Mouse (Mus musculus) gastrocnemius, adult 2 months (tissue): Measurements from ENCODE around the gene Serpina1f. TPM values are rescaled to one million over a fixed set of nuclear protein-coding genes. Genes with fewer than 3 reads are reported as not detected.
"Not testable (repeated sequence)": the region's sequence is repeated elsewhere in the genome, so short reads cannot be mapped to it uniquely, and the experiment has no call there.

Source experiments
- DNase-seq: peaks from one replicate; pipeline ENCODE4 v3.0.0; 2022
- H3K27ac ChIP-seq: fragments of 200-600 bp; 2 replicates; pipeline ENCODE4 v1.8.1; 2022; ENCODE audit warnings: mild to moderate bottlenecking
- H3K4me3 ChIP-seq: fragments of 200-600 bp; 2 replicates; pipeline ENCODE4 v1.8.1; 2022; ENCODE audit warnings: mild to moderate bottlenecking, moderate library complexity
- CTCF ChIP-seq: fragments of 200-600 bp; IDR thresholded peaks from 2 replicates; pipeline ENCODE4 v1.8.1; 2022; ENCODE audit warnings: antibody characterized with exemption, mild to moderate bottlenecking, moderate library complexity
- intact Hi-C: fragments of 180-260 bp; cut with DNase I; formaldehyde crosslinking; loops from one replicate; pipeline ENCODE4 v1.15.1; 2025
- long read RNA-seq, 2 experiments: library from polyadenylated mRNA; stranded (forward); transcript quantifications; one replicate each; pipeline ENCODE4 v2.0.0; 2021
- total RNA-seq, 2 experiments: library from RNA; stranded (reverse); gene quantifications; 2 replicates each; pipeline ENCODE4 v1.2.3; 2021

Serpina1f gene
- not detected for total RNA-seq
- long read RNA-seq, experiment 1: 0 reads
- long read RNA-seq, experiment 2: 0 reads

DNA sequence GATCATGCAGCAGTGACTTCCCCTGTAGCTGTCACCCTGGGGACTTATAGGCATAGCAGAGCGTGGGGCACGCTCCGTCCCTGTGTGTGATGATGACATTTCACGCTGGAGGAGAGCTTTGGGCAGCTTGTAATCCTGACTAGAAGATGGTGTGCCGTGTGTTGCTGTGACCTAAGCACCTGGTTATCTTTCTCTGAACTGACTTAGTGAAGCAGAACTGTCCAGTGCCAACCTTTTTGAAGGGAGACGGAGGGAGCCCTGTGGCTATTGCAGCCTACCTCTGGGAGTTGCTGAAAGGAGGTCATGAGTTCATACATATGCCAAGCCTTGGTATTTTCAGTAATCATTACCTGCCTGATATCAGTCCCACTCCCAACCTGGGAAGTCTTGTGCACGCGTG is at the start of gene Serpina1f:
Serpina1f (minus strand) TSS at position 101 of the 400 bp plus-strand sequence.
- Histone ChIP-seq H3K27ac (no peak within 1 kb of the TSS), H3K4me3 (no peak within 1 kb of the TSS)
- TF ChIP-seq CTCF: no peak
- DNase-seq: no peak
- intact Hi-C loops: no loop called here

GRCm38 (mm10) chr12:103737791-103738580 is 42.7 kb upstream of the Serpina1f start:
- H3K27ac ChIP-seq, H3K4me3 ChIP-seq, DNase-seq, intact Hi-C loops: not testable (repeated sequence)

DNA sequence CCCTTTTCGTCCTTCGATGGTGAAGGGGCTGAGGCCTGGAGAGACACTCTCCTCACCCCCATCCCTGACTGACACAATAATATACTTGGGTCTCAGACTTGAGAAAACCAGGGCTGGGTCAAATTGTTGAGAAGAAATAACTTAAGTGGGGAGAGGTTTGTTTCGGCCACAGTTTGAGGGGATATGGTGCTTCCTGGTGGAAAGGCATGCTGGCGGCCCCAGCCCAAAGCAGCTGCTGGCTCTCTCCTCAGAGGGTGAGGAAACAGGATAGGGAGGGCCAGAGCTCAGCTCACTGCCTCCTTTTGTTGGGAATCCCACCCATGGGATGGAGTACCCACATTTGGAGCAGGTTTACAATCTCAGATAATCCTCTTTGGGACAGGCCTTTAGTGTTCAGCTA is 40.2 kb upstream of the Serpina1f start:
- DNase-seq: not testable (repeated sequence)

DNA sequence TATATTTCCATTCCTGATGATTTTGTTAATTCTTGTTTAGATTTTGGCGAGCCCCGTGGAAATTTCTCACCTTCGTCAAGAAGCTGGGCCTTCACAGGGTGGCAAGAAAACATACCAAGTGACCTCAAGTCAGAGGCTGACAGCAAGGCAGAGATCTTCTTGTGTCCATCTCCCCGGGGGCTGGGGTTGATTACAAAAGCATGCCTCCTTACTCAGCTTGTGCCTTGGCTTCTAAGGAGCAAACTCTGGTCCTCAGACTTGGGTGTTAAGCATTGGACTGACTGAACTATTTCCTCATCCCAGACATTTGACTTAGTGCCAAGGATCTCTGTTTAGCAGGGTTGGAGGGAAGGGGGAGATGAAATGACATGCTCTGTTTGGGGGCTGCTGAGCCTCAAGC is 39.8 kb upstream of the Serpina1f start:
- H3K27ac ChIP-seq, intact Hi-C loops, DNase-seq, H3K4me3 ChIP-seq: not testable (repeated sequence)

More for the DNA sequence above, 40.2 kb upstream of the Serpina1f start:
- H3K4me3 ChIP-seq, intact Hi-C loops, H3K27ac ChIP-seq: not testable (repeated sequence)

GRCm38 (mm10) chr12:103711537-103711936 is 16.2 kb upstream of the Serpina1f start:
- intact Hi-C loops: loop anchor here (2.0 kb wide), 1 partner anchor 167 kb away; no protein-coding TSS in a partner anchor
- no peak for DNase-seq
- TF ChIP-seq CTCF: no peak; the same call in 1 of the 2 replicates
- Histone ChIP-seq H3K4me3 (no peak overlapping the region), H3K27ac (no peak overlapping the region)

GRCm38 (mm10) chr12:103710405-103710804 is 15.1 kb upstream of the Serpina1f start:
- intact Hi-C loops: loop anchor here (2.0 kb wide), 1 partner anchor 166 kb away; no protein-coding TSS in a partner anchor
- no peak for DNase-seq
- Histone ChIP-seq H3K4me3 (no peak overlapping the region), H3K27ac (no peak overlapping the region)
- peak; percentile 57 for TF ChIP-seq CTCF

DNA sequence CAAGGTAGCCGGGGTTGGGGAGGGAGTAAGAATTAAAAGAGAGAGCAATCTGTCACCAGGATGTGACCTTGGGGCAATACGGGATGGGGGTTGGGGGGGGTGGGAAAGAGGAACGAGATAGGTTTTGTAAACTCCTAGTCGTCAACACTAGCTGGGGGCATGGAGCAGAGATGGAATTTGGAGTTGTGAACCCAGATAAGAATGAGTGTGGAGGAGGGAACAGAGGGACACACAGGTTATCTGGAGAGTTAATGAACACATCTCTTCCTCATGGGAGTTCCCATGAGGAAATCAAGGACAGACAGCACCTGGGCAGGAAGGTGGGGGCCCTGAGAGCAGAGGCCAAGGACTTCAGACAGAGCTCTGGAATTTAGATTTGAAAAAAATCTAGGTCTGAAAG is 10.8 kb upstream of the Serpina1f start:
- TF ChIP-seq CTCF: no peak
- intact Hi-C loops: no loop called here
- Histone ChIP-seq H3K4me3 (no peak overlapping the region), H3K27ac (no peak overlapping the region)
- DNase-seq: no peak

DNA sequence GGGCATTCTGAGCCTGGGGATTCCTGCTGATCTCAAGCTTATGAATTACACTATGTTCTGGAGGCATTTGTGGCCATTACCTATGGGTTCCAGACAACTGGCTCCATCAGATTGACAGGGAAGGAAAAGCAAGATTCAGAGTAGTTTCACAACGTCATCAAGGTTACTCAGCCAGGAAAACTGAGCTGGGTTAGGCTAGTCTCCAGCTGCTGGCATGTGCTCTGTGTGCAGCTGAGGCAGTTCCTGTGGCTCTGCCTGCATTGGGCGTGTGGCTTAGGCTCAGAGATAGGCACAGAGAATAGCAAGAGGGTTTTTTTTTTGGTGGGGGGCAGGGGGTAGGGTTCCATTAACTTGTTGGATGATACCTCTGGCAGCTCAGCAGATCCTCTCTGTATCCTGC is 10.2 kb upstream of the Serpina1f start:
- intact Hi-C loops: no loop called here
- Histone ChIP-seq H3K27ac (no peak overlapping the region), H3K4me3 (no peak overlapping the region)
- peak; percentile 45 for DNase-seq
- no peak for TF ChIP-seq CTCF

DNA sequence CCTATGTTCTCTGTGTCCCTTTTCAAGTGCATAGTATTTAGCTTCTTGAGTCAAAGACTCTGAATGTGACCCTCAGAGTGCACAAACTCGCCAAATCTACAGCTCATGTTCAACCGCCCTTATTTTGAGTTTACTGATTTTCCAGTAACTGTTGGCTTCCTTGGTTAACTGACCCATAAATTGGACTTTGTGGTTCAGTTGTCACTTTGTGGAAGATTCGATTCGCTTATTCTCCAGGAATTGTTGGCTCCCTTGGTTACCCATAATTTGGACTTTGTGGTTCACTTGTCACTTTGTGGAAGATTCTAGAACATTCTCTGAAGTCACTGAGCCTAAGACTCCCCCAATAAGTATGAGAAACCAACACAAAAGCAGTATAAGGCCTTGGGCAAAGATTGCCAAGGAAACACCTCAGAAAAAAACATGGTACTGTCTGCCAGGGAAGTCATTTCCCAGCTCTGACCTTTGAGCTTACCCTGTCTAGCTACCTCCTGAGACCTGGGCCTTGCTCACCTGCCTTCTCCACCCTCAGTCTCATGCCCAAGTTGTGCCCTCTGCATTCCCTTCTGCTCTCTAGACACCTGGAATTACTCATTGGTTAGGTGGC is 4.9 kb upstream of the Serpina1f start:
- Histone ChIP-seq H3K27ac (no peak overlapping the region), H3K4me3 (no peak overlapping the region)
- intact Hi-C loops: no loop called here
- no peak for DNase-seq
- TF ChIP-seq CTCF: no peak

DNA sequence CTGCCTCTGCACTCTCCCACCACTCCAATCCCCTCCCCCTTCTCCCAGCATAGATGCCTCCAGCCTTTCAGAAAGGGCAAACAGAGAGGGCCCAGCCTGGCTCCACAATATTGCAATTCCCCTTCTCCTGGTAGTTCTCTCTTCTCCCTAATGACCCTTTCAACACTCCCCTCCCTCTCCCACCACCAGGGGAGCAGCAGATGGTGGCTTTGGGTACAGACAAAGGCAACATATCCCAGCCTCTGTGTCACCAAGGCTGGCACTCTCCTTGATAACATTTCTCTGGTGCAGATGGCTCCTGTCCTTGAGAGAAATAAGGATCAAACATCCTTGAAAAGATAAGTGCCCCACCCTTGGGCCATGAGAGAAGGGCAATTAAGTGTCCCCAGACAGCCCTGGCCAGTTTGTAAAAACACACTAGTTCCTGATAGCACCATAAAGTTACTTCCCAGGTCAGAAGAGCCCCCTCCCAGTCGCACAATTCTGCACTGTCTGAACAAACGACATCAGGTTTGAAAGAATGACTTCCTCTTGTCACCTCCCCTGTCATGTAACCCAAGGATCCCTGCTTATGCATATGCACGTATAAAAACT is 7.0 kb downstream of the Serpina1f start:
- intact Hi-C loops: no loop called here
- no peak overlapping the region for H3K27ac ChIP-seq
- no peak for TF ChIP-seq CTCF
- no peak overlapping the region for H3K4me3 ChIP-seq
- no peak for DNase-seq

DNA sequence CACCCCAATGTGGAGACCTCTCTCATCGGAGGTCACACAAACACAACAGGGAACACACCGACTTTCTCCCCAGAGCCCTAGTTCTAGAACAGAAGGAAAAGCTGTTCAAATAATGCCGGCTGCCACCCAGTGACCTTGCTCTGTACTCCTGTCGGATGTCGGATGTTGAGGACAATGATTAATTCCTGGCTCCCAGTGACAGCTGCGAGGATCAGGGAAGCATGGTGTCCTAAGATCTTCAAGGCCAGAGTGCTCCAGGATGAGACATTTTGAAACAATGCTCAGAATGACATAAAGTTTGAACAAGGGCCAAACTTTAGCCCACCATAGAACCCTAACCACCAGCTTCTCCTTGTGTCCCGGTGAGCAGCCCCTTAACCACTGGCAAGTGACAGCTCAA is 8.3 kb downstream of the Serpina1f start:
- no peak for TF ChIP-seq CTCF
- intact Hi-C loops: no loop called here
- Histone ChIP-seq H3K4me3 (no peak overlapping the region), H3K27ac (no peak overlapping the region)
- DNase-seq: no peak

GRCm38 (mm10) chr12:103686050-103686449 is 9.3 kb downstream of the Serpina1f start:
- intact Hi-C loops: no loop called here
- H3K27ac ChIP-seq: no peak overlapping the region
- TF ChIP-seq CTCF: no peak
- no peak overlapping the region for H3K4me3 ChIP-seq
- no peak for DNase-seq

- no peak for TF ChIP-seq CTCF
These were observed 9.9 kb downstream of the Serpina1f start for GRCm38 (mm10) chr12:103685386-103685785.

More at GRCm38 (mm10) chr12:103685386-103685785, 9.9 kb downstream of the Serpina1f start:
- intact Hi-C loops: no loop called here
- no peak for DNase-seq
- Histone ChIP-seq H3K4me3 (no peak overlapping the region), H3K27ac (no peak overlapping the region)
